Mouse (Mus musculus): ENCODE data around the gene Gm20388. TPM values are rescaled to one million over a fixed set of nuclear protein-coding genes. Genes with fewer than 3 reads are reported as not detected.
"Not testable (repeated sequence)": the region's sequence is repeated elsewhere in the genome, so short reads cannot be mapped to it uniquely, and the experiment has no call there.

The Gm20388 gene
- polyA plus RNA-seq, 1 experiment from 2014 or later: 7.4 TPM

- WGBS: under 1% methylated on average over 51 of the region's 51 CpGs
These were observed 757.8 kb downstream of the Gm20388 start, which contains the start of gene Emc8 for GRCm38 (mm10) chr8:120668374-120668905. Gene Emc8, minus strand, starts transcription at chr8:120668573.

GRCm38 (mm10) chr8:120671775-120672174, 761.1 kb downstream of the Gm20388 start:
- H3K9ac ChIP-seq: no peak overlapping the region
- no peaks in the 10 kb centered on the region for H3K9me3 ChIP-seq (replicated peaks)
- no peaks in the 10 kb centered on the region for H3K27me3 ChIP-seq
- H3K4me3 ChIP-seq (replicated peaks): no peak overlapping the region
- 74% methylated on average over 6 of the region's 6 CpGs for WGBS
- ATAC-seq (replicated peaks; ENCODE audit: low FRiP score): no peak
- H3K4me1 ChIP-seq: peaks cover 28% of the 10 kb centered on the region
- peaks cover 57% of the 10 kb centered on the region for H3K36me3 ChIP-seq
- H3K27ac ChIP-seq: no peak overlapping the region
- no peak overlapping the region for H3K4me2 ChIP-seq

More at GRCm38 (mm10) chr8:120668374-120668905, 757.8 kb downstream of the Gm20388 start, which contains the start of gene Emc8:
- peak within 1 kb of the TSS; percentile 84 for H3K4me2 ChIP-seq
- H3K27me3 ChIP-seq: no peaks in the 10 kb centered on the region
- ATAC-seq (replicated peaks; ENCODE audit: low FRiP score): peak; percentile 59; the same call in 1 of the 2 replicates
- peak within 1 kb of the TSS; percentile 100 for H3K9ac ChIP-seq
- H3K9me3 ChIP-seq (replicated peaks): no peaks in the 10 kb centered on the region
- H3K4me3 ChIP-seq (replicated peaks): peak within 1 kb of the TSS; percentile 94
- H3K4me1 ChIP-seq: peaks cover 60% of the 10 kb centered on the region
- H3K36me3 ChIP-seq: peaks cover 38% of the 10 kb centered on the region
- H3K27ac ChIP-seq: peak within 1 kb of the TSS; percentile 90

- Histone ChIP-seq H3K4me1 (peaks cover 24% of the 10 kb centered on the region), H3K9ac (no peak overlapping the region), H3K4me3 (replicated peaks) (no peak overlapping the region), H3K27me3 (no peaks in the 10 kb centered on the region), H3K9me3 (replicated peaks) (no peaks in the 10 kb centered on the region), H3K36me3 (peaks cover 62% of the 10 kb centered on the region), H3K27ac (no peak overlapping the region), H3K4me2 (no peak overlapping the region)
- WGBS: 89% methylated on average over 16 of the region's 16 CpGs
- no peak for ATAC-seq (replicated peaks; ENCODE audit: low FRiP score)
These were observed 762.1 kb downstream of the Gm20388 start for GRCm38 (mm10) chr8:120672626-120673229.

GRCm38 (mm10) chr8:120673298-120673697, 762.7 kb downstream of the Gm20388 start:
- no peaks in the 10 kb centered on the region for H3K9me3 ChIP-seq (replicated peaks)
- ATAC-seq (replicated peaks; ENCODE audit: low FRiP score): no peak
- no peak overlapping the region for H3K27ac ChIP-seq
- 93% methylated on average over 7 of the region's 7 CpGs for WGBS
- H3K4me2 ChIP-seq: no peak overlapping the region
- no peak overlapping the region for H3K9ac ChIP-seq
- peaks cover 62% of the 10 kb centered on the region for H3K36me3 ChIP-seq
- H3K27me3 ChIP-seq: no peaks in the 10 kb centered on the region
- no peak overlapping the region for H3K4me3 ChIP-seq (replicated peaks)
- H3K4me1 ChIP-seq: peaks cover 24% of the 10 kb centered on the region

GRCm38 (mm10) chr8:120675718-120676117, 765.1 kb downstream of the Gm20388 start:
- Histone ChIP-seq H3K36me3 (peaks cover 51% of the 10 kb centered on the region), H3K9me3 (replicated peaks) (no peaks in the 10 kb centered on the region), H3K9ac (no peak overlapping the region), H3K4me1 (peaks cover 13% of the 10 kb centered on the region; the same call in 1 of the 2 replicates), H3K4me3 (replicated peaks) (no peak overlapping the region), H3K4me2 (no peak overlapping the region), H3K27ac (no peak overlapping the region), H3K27me3 (peaks cover 3% of the 10 kb centered on the region; the same call in 1 of the 2 replicates)
- 70% methylated on average over 8 of the region's 8 CpGs for WGBS
- ATAC-seq (replicated peaks; ENCODE audit: low FRiP score): no peak

- Histone ChIP-seq H3K36me3 (peaks cover 24% of the 10 kb centered on the region), H3K4me2 (no peak overlapping the region), H3K27me3 (peaks cover 17% of the 10 kb centered on the region; the same call in 1 of the 2 replicates), H3K4me1 (peaks cover 4% of the 10 kb centered on the region; the same call in 1 of the 2 replicates), H3K4me3 (replicated peaks) (no peak overlapping the region), H3K9ac (no peak overlapping the region), H3K27ac (no peak overlapping the region), H3K9me3 (replicated peaks) (no peaks in the 10 kb centered on the region)
- peak; percentile 50; the same call in 1 of the 2 replicates for ATAC-seq (replicated peaks; ENCODE audit: low FRiP score)
- WGBS: 12% methylated on average over 10 of the region's 10 CpGs
These were observed 767.8 kb downstream of the Gm20388 start for GRCm38 (mm10) chr8:120678447-120678846.

GRCm38 (mm10) chr8:120679629-120680387, 769.2 kb downstream of the Gm20388 start:
- Histone ChIP-seq H3K4me1 (peaks cover 6% of the 10 kb centered on the region; the same call in 1 of the 2 replicates), H3K36me3 (peaks cover 15% of the 10 kb centered on the region; the same call in 1 of the 2 replicates), H3K27ac (no peak overlapping the region), H3K9ac (no peak overlapping the region), H3K9me3 (replicated peaks) (no peaks in the 10 kb centered on the region), H3K4me3 (replicated peaks) (no peak overlapping the region), H3K4me2 (no peak overlapping the region), H3K27me3 (peaks cover 20% of the 10 kb centered on the region; the same call in 1 of the 2 replicates)
- 44% methylated on average over 11 of the region's 11 CpGs for WGBS
- no peak for ATAC-seq (replicated peaks; ENCODE audit: low FRiP score)

GRCm38 (mm10) chr8:120680405-120680804, 769.8 kb downstream of the Gm20388 start:
- peaks cover 11% of the 10 kb centered on the region; the same call in 1 of the 2 replicates for H3K36me3 ChIP-seq
- H3K9me3 ChIP-seq (replicated peaks); H3K4me3 ChIP-seq (replicated peaks); ATAC-seq (replicated peaks; ENCODE audit: low FRiP score); H3K4me1 ChIP-seq; H3K27ac ChIP-seq; H3K9ac ChIP-seq; H3K4me2 ChIP-seq: not testable (repeated sequence)
- WGBS: 62% methylated on average over 7 of the region's 7 CpGs
- peaks cover 20% of the 10 kb centered on the region; the same call in 1 of the 2 replicates for H3K27me3 ChIP-seq

- WGBS: 76% methylated on average over 10 of the region's 10 CpGs
- H3K27ac ChIP-seq: no peak overlapping the region
These were observed 770.5 kb downstream of the Gm20388 start for GRCm38 (mm10) chr8:120681113-120681512.

GRCm38 (mm10) chr8:120683602-120684001, 773.0 kb downstream of the Gm20388 start:
- H3K36me3 ChIP-seq: no peaks in the 10 kb centered on the region
- no peak overlapping the region for H3K27ac ChIP-seq
- no peaks in the 10 kb centered on the region for H3K9me3 ChIP-seq (replicated peaks)
- H3K27me3 ChIP-seq: peaks cover 32% of the 10 kb centered on the region
- H3K4me3 ChIP-seq (replicated peaks): no peak overlapping the region
- 15% methylated on average over 10 of the region's 10 CpGs for WGBS
- no peak for ATAC-seq (replicated peaks; ENCODE audit: low FRiP score)
- H3K4me2 ChIP-seq: no peak overlapping the region
- H3K4me1 ChIP-seq: peaks cover 11% of the 10 kb centered on the region; the same call in 1 of the 2 replicates
- no peak overlapping the region for H3K9ac ChIP-seq

More at GRCm38 (mm10) chr8:120681113-120681512, 770.5 kb downstream of the Gm20388 start:
- Histone ChIP-seq H3K36me3 (0 out of 2 replicates have a peak, but pooled peaks cover 5% of the 10 kb centered on the region), H3K4me2 (no peak overlapping the region), H3K4me3 (replicated peaks) (no peak overlapping the region), H3K27me3 (peaks cover 20% of the 10 kb centered on the region; the same call in 1 of the 2 replicates), H3K9me3 (replicated peaks) (no peaks in the 10 kb centered on the region), H3K9ac (no peak overlapping the region), H3K4me1 (peaks cover 10% of the 10 kb centered on the region; the same call in 1 of the 2 replicates)
- no peak for ATAC-seq (replicated peaks; ENCODE audit: low FRiP score)

- WGBS: 66% methylated on average over 5 of the region's 5 CpGs
- Histone ChIP-seq H3K4me2 (no peak overlapping the region), H3K9me3 (replicated peaks) (no peaks in the 10 kb centered on the region), H3K27ac (no peak overlapping the region), H3K4me1 (peaks cover 9% of the 10 kb centered on the region; the same call in 1 of the 2 replicates), H3K4me3 (replicated peaks) (no peak overlapping the region), H3K9ac (no peak overlapping the region), H3K27me3 (peaks cover 37% of the 10 kb centered on the region), H3K36me3 (no peaks in the 10 kb centered on the region)
- no peak for ATAC-seq (replicated peaks; ENCODE audit: low FRiP score)
These were observed 773.4 kb downstream of the Gm20388 start for GRCm38 (mm10) chr8:120684082-120684481.
